Mouse (Mus musculus) MN1 (cell line): Measurements from ENCODE around the gene Mtmr12.
A peak's percentile ranks its signal among the peaks of the same experiment; 100 is the strongest.
"Not testable (repeated sequence)": the region's sequence is repeated elsewhere in the genome, so short reads cannot be mapped to it uniquely, and the experiment has no call there.

Experiments used
- DNase-seq: peaks from one replicate; pipeline ENCODE4 v3.0.0-alpha.2; 2016; ENCODE audit warnings: low spot score

Mtmr12 gene

DNA sequence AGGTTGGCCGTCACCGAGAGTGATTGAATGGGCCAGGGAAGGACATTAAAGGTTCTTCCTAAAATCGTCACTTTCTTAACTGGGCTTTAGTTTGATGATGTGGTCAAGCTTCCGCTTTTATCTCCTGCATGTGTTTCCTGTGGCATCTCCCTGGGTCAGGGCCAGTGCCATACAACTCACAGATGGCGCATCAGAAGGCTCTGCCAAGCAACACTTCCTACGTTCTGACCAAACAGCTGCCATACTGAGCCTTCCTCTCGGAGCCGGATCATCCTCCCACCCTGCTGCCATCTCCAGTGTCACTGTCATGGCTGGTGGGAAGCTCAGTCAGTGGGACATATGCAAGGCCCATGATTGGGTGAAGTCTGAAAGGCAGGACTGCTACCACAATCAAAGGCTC, 6.7 kb downstream of the Mtmr12 start:
- DNase-seq: no peak

DNA sequence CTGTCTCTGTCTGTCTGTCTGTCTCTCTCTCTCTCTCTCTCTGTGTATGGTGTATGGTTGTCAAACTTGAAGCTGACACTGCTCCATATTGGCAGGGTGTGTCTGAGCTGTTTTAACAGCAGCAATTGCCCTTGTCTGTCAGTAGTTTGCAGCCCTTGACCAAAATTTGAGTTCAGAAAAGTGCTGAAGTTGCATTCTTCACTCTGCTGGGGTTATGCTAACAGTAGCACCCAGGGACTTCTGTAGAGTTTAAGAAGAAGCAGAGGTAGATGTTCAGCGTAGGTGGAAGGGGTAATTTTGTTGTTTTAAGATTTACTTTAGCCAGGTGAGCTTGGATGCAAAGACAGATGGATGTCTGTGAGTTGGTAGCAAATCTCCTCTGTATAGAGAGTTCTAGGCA, 7.4 kb downstream of the Mtmr12 start:
- no peak for DNase-seq

DNA sequence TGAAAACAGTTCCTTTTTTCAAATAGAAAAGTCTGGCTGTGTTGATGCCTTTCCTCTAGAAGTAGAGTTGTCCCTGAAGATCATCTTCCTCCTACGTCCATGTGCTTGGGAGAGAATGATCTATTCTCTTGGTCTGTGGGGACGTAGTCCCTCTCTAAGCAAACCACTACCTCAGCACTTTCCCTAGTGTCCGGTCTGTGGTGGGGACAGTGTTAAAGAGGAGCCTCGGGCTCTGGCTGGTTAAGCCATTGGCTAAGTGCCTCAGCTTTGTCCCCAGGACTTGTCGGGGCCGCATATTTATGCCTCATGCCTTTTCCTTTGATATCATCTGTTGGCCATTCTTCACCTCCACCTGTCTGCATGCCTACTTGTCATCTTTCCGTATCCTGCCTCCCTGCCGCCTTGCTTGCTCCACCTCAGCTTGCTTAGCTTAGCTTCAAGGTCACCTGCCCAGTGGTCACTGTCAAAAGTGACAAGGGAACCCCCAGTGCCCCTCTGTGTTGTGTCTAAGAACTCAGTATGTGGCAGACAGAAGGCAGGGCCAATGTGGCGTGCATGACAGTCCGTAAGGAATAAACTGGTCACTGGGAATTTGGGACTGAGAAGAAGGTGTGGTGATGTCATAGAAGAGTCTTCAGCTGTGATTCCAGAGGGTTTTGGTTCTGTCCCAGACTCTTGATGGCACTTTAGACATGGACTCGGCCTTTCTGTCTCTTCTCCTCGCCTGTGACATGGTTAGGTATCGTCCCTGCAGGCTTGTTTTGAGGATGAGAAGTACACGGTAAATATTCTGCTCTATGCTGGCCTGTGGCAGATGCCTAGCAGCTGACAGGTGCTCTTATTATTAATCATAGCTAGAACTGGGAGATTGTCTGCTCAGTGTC, 9.9 kb downstream of the Mtmr12 start:
- no peak for DNase-seq

DNA sequence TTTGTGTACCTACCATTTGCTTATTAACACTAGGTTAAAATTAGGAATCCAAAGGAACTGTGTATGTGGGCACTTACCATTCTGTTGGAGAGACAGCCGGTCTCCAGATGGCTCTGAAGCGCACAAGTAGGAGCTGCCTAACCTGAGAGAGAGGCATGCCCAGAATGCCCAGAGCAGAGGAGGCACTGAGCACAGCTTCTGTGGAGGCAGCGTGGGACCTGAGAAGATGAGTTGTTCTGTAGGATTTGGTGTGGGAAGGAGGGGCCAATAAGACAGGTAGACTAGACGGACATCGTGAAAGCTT, 10.5 kb downstream of the Mtmr12 start:
- DNase-seq: no peak

DNA sequence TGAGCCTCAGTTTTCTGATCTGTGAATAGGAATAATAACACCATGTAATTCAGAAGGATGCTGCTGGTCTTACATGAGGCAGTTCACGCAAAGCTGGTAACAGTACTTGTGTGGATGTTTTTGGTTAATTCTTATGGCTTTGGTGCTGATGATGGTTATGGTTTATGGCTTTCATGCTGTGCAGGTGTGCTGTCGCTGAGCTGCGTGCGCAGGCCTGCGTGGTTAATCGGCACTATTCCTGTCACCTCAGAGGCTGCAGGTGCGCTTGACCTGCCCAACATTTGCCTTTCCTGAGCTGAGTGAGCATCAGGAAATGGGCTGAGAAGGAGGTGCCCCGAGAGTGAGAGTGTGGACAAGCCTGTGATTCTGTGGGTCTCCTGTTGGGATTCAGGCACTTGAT, 11.3 kb downstream of the Mtmr12 start:
- DNase-seq: no peak

DNA sequence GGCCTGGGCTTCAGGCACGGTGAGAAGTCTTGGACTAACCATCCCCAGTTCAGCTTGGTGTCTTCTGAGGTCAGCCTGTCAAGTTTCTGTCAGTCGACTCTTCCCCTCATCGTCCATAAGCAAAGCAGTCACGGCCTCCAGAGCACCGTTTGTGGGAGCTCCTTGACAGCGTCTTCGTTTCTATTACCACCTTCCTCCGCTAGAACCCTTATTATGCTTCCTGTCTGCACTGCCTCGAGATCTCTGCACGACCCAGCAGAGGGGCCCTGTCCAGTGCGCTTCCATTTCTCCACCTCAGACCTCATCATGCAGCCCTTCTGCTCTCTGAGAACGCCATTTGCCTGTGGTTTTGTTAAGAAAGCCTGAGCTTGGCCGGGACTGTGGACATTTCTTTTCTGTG, 12.0 kb downstream of the Mtmr12 start:
- no peak for DNase-seq

DNA sequence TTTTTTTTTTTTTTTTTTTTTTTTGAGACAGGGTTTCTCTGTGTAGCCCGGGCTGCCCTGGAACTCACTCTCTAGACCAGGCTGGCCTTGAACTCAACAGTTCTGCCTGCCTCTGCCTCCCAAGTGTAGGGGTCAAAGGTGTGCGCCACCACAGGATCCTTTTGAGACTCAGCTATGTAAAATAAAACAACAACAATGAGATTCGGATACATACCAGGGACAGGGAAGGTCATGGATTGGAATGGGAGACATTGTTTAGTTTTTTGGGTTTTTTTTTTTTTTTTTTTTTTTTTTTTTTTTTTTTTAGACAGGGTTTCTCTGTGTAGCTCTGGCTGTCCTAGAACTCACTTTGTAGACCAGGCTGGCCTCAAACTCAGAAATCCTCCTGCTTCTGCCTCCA, 12.5 kb downstream of the Mtmr12 start:
- not testable (repeated sequence) for DNase-seq

DNA sequence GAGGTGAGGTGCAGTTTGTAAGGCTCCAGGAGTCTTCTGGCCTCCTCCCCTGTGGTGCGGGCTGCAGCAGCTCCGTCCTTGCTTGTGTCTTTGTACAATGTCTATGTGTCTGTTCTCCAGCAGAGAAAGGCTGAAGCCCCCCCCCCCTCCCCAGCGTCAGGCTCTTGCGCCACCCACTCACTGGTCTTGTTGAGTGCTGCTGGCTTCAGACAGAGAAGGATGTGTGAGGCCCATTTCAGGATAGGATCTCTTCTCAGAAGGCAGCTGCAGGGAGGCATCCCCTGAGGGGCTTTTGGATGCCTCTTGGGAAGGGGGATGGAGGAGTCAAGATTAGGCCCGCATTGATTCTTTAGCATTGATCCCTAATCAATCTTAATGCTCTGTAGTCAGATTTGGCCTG, 13.0 kb downstream of the Mtmr12 start:
- DNase-seq: no peak

DNA sequence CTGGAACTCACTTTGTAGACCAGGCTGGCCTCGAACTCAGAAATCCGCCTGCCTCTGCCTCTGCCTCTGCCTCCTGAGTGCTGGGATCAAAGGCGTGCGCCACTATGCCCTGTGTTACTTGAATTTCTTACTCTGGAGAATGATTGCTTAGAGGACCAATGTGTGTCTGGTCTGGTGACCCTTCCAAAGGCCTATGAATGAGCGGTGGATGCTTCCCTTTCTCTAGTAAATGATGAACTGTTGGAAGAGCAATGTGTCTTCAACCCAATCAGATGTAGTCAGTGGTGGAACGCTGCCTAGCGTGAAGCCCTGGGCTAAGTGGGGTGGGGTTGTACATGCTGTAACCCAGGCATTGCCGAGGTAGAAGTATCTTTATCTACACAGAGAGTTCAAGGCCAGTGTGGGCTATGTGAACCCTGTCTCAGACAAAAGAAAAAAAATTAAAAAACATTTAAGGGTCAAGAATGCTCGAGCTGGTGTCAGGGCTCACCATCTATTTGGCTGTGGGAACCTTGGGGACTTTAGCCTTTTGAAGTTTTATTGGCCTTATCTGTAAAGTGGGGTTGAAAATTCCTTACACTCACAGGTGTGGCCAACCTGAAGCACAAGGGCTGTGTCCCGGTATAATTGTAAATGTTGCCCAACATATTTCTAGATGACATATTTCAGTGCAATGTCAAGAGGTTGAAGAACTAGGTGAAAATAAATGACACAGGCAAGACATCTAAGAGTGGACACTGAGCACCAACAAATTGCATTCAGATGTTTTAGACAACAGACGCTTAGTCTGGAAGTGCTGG, 14.0 kb downstream of the Mtmr12 start:
- no peak for DNase-seq

DNA sequence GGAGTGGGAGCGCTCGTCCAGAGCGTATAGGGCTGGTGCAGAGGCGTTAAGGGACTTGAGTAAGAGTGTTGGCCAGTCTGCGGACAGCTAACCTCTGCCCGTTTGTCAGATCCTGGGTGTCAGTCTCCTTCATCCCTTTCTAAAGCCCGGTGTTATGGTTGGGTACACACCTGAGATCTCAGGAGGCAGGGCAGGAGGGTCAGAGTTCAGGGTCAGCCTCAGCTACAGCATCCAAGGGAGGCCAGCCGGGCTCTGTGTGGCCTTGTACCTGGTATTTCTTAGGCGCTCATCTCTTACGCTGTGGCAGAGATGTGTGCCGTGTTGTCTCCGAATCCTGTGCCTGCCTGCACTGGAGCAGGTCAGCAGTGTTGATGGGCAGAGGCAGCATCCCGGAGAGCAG, 16.3 kb downstream of the Mtmr12 start:
- no peak for DNase-seq

DNA sequence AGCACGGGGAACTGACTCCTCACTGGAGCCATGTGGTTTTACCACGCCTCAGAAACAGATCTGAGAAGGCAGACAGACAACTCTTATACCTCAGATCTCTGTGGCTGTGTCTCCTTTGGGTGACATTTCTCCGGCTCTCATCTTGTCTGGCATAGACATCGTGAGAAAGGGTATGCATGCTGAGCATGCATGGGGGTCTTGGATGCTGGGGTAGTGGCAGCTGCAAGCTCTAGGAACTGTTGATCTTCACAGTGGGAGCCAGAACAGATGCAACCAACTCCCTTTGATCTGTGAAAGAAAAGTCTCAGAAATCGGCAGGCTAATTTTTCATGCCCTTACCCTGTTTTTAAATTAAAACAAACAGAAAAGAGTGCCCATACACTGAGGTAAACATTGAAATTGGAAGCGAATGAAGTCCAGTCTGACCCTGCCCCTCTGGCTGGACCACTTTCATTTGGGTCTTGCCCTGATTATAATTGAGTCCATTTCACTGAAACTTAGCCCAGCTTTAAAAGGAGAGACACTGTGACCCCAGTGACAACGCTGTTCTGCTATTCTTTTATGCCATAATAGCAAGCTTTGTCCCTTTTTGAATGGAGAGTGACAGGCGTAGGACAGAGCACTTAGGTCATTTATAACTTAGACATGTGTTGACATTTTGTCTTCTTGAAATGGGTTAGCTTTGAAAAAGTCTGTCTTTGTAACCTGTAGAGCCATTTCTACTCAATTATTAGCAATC, 17.9 kb downstream of the Mtmr12 start:
- no peak for DNase-seq

DNA sequence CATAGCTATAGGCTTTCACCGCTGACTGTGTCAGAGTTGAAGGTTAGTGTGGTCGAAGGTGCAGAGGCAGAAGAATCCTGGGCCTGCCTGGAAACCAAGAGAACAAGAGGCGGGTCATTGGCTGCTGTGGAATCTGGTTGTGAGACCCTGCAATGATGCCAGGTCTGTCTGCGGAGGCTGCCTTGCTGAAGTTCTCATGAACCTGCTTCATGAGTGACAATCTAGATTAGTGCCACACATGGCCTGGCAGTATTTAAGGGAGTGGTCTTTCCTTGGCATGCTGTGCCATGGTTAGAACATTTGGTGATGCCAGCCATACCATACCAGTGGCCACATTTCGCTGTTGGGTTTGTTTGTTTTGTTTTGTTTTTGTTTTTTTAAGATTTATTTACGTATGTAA, 18.6 kb downstream of the Mtmr12 start:
- no peak for DNase-seq

DNA sequence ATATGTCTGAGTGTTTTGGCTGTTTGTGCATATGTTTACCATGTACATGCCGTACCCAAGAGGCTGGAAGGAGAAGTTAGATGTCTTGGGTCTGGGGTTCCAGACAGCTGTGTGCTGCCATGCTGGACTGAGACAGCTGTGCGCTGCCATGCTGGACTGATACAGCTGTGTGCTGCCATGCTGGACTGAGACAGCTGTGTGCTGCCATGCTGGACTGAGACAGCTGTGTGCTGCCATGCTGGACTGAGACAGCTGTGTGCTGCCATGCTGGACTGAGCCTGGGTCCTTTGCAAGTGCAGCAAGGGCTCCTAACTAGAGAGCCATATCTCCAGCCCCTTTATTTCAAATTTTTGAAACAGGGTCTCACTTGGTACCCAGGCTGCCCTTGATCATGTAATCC, 19.4 kb downstream of the Mtmr12 start:
- no peak for DNase-seq

DNA sequence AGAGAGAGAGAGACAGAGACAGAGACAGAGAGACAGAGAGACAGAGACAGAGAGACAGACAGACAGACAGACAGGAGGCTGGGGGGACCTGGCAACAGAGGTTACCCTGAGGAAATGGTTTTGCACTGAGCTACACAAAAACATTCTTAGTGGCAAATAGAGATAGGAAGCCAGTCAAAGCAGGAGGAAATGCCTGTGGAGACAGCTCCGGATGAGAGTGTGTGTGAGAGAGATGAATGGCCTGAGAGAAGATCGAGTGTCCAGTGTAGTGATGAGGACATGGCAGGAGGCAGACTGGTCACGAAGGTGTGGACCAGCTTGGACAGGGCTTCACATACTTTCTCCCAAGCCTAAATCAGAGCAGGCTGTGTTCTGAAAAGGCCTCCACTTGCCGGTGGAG, 20.2 kb downstream of the Mtmr12 start:
- no peak for DNase-seq

DNA sequence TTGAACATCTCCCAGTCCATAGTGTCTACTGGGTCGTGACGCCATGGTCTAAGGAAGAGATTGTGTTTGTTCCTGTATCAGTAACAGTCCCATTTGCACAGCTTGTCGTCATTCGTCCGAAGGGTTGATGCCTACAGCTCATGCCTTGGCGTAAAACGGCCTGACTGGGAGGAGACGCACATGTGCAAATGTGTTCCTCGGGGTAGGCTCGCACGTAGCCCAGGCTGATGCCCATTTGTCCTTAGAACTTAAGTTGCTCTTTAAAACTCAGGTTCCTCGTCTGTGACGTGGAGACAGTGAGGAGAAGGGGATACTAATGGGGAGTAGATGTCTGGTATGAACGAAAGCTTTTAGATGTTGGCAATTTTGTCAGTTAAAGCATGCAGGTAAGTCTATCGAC, 22.1 kb downstream of the Mtmr12 start:
- DNase-seq: no peak

DNA sequence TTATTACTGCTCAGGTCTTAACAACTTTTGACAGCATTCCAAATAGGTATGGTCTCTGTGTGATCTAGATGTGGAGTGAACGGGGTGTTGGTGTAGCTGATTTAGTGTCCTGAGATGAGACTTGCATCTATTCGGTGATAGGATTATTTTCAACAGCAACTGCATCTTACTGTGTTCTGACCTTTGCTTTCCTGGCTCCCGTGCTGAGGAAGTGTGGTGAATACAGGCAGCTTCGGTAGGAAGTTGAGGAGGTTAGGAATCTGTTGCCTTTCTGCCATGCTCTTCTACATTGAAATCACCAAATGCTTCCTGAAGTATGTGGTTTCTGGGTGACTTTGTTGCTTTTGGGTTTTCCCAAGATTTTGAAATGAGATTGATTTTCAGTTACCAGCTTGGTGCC, 22.5 kb downstream of the Mtmr12 start:
- DNase-seq: no peak

DNA sequence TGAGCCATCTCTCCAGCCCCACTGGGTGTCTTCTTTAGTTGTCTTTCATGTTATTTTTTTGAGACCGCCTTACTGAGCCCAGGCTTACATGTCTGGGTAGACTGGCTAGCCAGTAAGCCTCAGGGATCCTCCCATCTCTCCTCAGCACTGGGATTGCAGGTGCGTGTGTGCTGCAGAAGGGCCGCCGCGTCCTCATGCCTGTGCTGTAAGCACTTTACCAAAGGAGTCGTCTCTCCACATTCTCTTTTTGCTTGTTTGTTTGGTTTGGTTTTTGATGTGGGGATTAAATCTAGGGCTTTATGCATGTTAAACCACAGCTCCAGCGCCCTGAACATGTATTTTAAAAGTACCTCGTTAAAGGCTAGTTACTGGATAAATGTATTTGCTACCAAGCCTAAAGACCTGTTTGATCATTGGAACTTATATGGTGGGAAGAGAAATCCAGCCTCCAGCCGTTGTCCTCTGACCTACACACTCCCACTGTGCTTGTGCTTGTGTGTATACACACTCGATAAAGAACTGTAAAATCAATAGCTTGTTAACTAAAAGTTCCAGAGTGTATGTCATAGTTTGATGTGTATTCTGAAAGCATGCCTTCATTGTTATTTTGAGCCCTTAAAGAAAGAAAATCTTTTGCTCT, 24.9 kb downstream of the Mtmr12 start:
- DNase-seq: no peak

DNA sequence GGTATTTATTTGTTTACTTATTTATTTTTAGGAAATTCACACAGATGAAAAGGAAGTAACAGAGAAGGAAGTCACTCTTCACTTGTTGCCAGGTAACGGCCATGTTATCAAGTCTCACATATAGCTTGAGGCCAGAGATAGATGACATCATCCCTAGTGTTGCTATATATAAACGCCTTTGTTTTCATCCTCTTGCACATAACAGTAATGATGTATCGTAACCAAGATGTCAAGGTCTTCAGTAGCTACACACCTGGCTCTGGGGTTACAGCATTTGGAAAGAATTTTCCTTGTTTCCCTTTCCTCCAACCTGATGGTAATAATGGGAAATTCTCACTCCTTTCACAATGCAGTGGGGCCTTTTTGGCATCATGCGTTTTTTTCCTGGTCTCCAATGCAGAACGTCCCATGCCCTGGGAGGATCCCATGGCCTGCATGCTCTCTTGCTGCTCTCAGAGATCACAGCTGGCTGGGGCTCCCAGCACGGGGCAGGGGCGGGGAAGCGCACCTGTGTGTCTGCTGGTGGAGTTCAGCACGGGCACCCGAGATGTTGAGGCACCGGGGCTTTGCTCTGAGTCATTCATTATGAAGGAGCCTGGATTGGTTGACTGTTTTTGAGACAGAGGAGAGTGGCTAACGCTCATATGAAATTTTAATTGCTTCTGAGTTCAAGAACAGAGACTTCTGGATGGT, 25.6 kb downstream of the Mtmr12 start:
- peak; percentile 61 for DNase-seq

DNA sequence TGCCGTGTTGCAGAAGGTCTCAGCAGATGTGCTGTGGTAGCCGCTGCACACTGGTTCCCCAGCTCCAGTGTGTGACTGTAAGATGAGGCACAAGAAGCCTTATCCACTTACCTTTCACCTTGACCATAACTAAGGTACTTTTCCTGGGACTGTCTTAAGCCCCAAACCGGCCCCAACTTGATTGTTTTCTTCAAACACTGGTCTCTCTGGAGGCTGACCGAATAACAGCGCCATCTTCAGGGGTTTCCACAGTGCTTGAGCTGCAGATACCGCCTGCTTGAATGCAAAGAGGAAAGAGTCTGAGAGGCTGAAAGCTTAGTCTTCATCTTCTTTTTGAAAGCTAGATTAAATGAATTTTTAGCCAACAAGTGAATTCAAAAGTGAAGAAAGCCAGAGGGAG, 26.6 kb downstream of the Mtmr12 start:
- no peak for DNase-seq

DNA sequence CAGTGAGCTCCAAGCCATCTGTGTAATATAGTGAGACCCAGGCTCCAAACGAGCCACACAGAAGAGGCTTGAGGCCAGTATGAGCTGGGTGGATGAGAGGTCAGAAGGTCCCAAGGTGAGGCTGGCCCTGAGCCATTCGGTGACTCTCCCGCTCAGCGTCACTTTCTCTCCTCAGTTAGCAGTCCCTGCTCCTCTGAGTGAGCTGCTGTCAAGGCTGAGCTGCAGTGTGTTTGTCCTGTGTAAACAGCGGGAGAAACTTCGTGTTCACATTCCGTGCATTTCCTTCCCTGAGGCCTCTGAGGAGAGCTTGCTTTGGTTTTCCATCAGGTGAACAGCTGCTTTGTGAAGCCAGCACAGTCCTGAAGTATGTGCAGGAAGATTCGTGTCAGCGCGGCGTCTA, 27.6 kb downstream of the Mtmr12 start:
- DNase-seq: no peak

DNA sequence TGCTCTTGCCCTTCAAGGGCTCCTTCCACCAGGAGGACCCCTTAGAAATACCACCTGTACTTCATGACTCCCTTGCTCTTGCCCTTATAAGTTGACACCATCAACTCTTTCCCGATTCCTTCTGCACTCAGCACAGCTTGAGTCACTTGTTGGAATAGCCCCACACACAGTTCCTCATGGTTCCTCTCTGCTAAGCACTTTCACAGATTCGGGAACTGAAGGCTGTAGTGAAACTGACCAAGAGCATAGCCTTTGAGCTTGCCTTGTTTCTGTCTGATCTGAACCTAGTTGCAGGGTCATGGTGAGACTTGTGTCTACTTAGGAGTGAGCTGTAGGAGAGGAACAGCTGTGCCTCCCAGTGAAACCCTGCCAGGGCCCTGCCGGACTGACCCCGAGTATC, 28.2 kb downstream of the Mtmr12 start:
- DNase-seq: no peak

DNA sequence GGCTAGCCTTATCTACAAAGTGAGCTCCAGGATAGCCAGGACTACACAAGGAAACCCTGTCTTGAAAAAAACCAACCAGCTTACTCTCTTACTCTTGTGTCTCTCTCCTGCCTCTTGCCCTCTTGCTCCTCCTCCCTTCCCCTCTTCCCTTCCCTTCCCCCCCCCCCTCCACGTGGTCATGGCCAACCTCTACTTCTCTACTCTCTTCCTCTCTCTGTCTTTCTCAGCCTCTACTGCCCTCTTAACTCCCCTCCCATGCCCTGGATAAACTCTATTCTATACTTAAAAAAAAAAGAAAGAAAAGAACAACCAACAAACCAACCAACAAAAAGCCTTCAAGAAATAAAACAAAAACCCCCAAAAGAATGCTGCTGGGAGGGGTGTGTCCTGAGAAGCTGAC, 30.7 kb downstream of the Mtmr12 start:
- no peak for DNase-seq
